Mouse (Mus musculus) ZHBTc4 (cell line): ENCODE measurements around the gene Kifc3.

Source experiments
- DNase-seq: peaks from one replicate; pipeline ENCODE4 v3.0.0-alpha.2; 2011; ENCODE audit warnings: low read depth, low spot score

The Kifc3 gene

DNA sequence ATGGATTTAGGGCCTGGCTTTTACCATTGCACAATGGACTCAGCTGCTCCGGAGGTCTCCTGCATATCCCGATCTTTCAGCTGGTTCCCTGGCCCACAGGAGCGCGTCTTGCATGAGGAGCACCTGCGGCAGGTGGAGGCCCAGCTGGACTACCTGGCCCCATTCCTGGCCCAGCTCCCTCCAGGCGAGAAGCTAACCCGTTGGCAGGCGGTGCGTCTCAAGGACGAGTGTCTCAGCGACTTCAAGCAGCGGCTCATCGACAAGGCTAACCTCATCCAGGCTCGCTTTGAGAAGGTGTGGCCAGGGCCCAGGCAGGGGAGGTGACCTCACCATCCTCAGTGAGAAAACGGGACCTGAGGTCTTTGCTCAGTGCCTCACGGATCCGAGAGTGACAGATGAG is 126.5 kb downstream of the Kifc3 start:
- no peak for DNase-seq

DNA sequence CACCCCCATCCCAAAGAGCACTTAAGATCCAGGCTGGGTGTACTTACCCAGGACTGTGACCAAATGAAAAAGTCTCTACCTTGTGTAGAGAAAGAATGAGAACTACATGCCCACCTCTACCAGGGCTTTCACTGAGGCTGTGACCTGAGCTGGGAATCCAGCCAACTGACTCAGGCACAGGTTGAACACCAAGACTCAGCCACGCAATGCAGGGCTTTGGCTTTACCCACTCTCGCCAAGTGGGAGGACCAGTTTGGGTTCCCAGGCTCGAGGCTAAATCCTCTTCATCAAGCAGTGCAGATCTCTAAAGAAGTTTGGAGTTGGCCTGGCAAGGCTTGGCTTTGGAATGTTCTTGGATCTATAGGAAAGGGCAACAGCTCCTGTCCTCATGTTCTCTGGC is 127.1 kb downstream of the Kifc3 start:
- DNase-seq = no peak

DNA sequence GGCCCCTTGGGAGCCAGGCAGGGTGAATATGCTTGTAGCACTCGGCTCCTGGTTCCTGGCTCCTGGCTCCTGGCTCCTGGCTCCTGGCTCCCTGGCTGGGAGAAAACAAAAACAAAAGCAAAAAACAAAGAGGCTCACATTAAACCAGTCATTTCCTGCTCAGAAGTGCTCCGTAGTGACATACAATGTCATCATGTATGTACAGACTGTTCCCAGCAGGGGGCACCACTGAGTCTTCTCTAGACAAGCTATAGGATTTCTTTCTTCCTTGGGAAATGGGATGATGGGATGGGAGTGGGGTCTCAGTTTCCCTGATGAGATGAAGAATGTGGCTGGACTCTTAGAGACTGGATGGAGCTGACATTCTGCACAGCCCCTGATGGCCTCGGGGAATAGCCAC is 135.0 kb downstream of the Kifc3 start:
- DNase-seq = peak; percentile 92

DNA sequence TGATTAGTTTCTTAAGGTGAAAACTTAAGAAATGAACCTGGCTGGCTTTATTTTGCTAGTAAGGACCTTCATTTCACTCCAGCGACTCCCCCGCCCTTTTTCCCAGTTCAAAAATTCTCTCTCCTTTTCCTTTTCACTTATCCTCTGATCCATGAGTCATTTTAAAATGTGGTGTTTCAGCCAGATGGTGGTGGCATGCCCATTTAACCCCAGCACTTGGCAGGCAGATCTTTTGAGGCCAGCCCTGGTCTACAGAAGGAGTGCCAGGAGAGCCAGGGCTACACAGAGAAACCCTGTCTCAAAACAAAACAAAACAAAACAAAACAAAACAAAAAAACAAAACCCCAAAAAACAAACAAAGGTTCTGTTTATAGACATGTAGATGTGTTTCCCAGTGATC is 138.1 kb downstream of the Kifc3 start:
- DNase-seq = no peak

DNA sequence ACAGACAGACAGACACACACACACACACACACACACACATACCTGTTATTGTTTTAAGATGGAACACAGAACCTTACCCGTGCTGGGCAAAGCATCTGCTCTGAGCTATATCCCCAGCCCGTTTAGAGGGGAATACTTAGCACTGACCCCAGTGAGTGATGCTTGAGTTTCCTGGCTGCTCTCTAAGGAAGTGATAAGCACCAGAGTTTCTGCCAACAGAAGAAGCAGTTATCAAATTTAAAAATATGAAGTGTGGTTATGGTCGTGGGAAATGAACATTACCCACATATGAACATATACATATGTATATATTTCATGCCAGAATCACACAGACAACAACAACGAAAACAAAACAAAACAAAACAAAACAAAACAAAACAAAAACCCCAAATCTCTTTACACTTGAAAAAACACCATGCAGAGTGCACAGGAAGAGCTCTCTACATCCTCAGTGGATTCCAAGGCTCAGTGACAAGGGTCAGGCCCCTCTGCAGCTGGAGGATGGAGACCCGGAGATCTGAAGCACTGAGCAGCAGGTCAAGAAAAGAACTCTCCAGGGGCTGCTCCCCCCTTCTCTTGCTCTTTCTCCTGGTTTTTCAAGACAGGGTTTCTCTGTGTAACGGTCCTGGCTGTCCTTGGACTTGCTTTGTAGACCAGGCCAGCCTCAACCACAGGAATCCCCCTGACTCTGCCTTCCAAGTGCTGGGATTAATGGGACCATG is 142.6 kb downstream of the Kifc3 start:
- no peak for DNase-seq

DNA sequence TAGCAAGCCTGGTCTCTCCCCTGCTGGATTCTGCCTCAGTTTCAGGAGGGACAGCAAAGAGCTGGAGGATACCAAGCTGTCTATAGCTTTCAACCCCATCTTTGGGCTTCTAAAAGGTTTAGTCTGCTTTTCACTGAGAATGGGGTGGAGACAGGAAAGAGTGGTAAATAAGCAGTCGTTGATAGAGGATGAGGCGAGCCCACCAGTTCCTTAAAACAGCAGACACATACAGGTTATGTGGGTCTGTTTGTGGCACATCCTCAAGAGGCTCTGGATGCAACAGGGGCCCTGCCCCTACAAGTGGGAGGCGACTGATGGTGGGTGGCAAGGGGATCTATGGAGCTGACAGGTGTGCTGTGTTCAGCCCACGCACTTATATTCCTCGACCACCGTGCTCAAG is 144.0 kb downstream of the Kifc3 start:
- DNase-seq = no peak

DNA sequence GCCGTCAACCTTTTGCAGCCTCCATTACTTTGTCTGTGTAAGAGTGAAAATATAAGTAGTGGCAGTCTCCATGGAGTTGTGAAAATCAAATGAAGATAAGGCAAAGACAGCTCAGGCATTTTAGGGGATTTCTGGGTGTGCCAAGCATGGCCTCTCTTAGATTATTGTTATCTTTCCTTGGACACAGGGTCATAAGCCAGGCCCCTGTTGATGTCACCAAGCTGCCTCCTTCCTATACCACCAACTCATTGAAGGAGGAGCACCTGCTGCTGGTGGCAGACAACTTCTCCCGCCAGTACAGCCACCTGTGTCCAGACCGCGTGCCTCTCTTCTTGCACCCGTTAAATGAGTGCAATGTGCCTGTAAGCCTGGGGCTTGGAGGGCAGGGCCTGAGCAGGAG is 146.2 kb downstream of the Kifc3 start:
- no peak for DNase-seq

DNA sequence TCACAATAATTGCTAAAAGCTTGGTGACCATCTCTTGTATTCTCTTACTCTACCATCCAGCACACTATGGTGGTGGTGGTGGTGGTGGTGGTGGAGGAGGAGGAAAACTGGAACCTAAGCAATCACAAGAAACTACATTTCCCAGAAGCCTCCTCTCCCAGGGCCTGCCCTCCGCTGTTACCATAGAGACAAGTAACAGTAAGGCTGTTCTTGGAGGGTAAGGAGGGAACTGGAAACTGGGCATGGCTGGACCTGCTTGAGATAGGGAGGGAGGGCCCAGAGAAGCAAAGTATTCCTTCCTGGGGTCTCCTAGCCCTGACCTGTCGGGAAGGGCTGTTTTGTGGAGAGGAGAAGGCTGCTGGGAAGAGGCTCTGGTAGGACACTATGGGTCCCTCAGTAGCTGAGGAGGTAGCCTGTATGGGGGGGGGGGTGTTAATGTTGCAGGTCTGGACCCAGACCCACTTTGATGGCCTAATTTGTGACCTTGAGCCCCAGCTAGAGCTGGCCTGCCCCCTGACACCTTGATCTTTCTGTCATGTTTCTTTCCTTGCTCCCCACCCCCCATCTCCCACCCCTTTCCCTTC is 147.6 kb downstream of the Kifc3 start, which contains the start of gene Drc7:
Gene Drc7 (plus strand): TSS at position 177 of the 584 bp plus-strand sequence.
- peak; percentile 73 for DNase-seq

DNA sequence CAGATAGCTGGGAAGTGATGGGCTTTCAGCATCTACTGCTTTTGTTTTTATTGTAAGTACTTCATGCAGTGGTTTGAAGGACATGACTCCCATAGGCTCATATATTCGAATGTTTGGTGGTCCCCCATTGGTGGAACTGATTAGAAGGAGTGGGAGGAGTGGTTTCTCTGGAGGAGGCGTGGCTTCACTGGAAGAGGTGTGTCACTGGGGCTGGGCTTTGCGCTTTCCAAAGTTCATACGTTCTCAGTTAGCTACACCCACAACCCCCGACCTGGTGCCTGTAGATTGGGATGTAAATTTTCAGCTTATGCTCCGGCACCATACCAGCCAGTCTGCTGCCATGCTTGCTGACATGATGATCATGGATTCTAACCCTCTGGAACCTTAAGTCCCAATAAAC is 148.2 kb downstream of the Kifc3 start:
- peak; percentile 37 for DNase-seq
